Mouse (Mus musculus) CD8-positive naive resting alpha-beta T cell, adult 2 months (primary cell): ENCODE results near the gene Cuedc2.

Experiments
- DNase-seq, 2 experiments: peaks; one replicate each; pipeline ENCODE4 v3.0.0; 2022; ENCODE audit warnings: low read depth in 2 of 2, low spot score in 2 of 2

The Cuedc2 gene

GRCm38 (mm10) chr19:46308706-46309435, 29.6 kb downstream of the Cuedc2 start:
- peak; percentile 67 to 74 for DNase-seq

- DNase-seq: no peak
Observed at GRCm38 (mm10) chr19:46308303-46308702, 30.2 kb downstream of the Cuedc2 start.

GRCm38 (mm10) chr19:46307781-46308180, 30.7 kb downstream of the Cuedc2 start:
- no peak for DNase-seq

GRCm38 (mm10) chr19:46306751-46307289, 31.7 kb downstream of the Cuedc2 start:
- DNase-seq: no peak

DNA sequence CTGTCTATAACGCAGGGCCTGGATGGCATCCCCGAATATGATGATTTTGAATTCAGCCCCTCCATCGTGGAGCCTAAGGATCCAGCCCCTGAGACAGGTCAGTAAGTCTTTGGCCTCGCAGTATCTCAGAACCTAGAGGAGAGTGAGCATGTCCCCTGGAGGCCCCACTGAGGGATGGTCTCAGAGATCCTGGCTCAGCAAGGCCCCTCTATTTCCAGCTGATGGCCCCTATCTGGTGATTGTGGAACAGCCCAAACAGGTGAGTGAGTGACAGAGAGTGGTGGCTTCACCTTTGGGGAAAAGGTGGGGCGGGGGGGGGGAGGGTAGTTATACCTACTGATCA, 32.3 kb downstream of the Cuedc2 start:
- no peak for DNase-seq

- DNase-seq: peak; percentile 89 to 91
Observed at GRCm38 (mm10) chr19:46305432-46306267, 32.9 kb downstream of the Cuedc2 start.

GRCm38 (mm10) chr19:46304908-46305333, 33.6 kb downstream of the Cuedc2 start:
- no peak for DNase-seq

GRCm38 (mm10) chr19:46304216-46304841, 34.2 kb downstream of the Cuedc2 start, which contains the start of gene Nfkb2:
Gene Nfkb2, plus strand, starts transcription at chr19:46304320.
- peak; percentile 89 to 93 for DNase-seq

- no peak for DNase-seq
Observed at GRCm38 (mm10) chr19:46303251-46304215, 35.0 kb downstream of the Cuedc2 start.

DNA sequence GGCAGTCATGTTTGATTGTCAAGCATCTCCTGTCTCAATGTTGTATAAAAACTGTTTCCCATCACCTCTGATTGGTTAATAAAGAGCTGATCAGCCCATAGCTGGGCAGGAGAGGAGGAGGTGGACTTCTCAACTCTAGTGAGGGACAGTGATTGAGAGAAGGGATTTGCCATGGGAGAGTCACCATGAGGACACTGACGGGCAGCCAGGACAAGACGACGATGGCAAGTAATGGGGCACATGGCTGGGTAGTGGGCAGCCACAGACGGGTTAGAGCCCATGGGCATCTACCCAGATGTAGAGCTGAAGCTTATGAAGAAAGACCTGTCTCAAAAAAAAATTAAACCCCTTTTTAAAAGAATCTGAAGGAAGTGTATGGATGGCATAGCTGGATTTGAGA, 36.0 kb downstream of the Cuedc2 start:
- no peak for DNase-seq

DNA sequence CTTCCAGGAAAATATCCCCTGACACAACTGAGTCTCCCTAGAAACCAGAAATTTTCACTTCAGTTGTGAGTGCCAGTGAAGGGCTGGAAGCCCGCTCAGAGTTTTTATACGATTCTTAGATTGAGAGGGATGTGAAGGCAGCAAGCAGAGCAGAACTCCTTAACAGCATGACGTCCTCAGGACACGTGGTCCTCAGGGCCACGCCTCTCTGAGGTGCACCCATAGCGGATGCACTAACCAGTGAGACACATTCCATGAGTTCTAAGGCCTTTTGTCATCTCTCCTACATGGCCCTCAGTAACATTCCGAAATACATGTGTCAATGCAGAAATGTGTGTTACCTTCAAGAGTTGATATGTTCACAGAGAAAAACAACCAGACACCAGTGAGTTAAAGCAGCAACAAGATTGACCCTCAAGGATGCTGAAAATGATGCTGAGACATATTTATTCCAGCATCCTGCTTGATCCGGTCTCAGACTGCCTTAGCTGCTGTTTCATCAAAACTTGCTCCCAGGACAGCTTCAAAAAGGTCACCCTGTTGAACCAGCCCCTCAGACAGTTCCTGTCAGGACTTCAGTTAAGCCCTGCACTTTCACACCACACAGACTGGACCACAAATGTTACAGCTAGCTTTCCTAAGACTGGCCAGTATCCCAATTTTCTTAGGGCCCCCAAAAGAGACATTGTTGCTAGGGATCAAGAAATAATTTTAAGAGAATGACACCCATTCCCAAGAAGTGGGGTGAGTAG, 38.0 kb downstream of the Cuedc2 start:
- DNase-seq: no peak

DNA sequence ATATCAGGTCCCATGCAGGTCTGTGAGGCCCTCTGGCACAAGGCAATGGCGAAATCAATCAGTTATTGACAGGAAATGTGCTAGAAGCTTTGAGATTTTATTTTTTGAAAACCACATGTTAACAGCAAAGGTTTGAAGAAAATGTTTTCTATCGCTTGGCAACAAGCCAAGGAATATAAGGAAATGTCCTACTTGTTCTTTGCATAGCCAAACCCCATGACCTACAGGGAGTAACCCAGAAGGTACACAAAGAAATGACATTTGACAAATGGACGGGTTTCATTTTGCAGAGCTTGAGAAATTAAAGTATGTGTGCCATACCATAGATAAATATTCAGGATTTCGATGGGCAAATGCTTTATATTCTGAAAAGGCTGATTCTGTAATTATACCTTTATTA, 41.6 kb downstream of the Cuedc2 start:
- DNase-seq: no peak

- DNase-seq: no peak
Observed at GRCm38 (mm10) chr19:46290535-46291105, 47.9 kb downstream of the Cuedc2 start.

- DNase-seq: no peak
Observed at GRCm38 (mm10) chr19:46287566-46287965, 50.9 kb downstream of the Cuedc2 start.

- no peak for DNase-seq
Observed at GRCm38 (mm10) chr19:46286926-46287325, 51.6 kb downstream of the Cuedc2 start.

DNA sequence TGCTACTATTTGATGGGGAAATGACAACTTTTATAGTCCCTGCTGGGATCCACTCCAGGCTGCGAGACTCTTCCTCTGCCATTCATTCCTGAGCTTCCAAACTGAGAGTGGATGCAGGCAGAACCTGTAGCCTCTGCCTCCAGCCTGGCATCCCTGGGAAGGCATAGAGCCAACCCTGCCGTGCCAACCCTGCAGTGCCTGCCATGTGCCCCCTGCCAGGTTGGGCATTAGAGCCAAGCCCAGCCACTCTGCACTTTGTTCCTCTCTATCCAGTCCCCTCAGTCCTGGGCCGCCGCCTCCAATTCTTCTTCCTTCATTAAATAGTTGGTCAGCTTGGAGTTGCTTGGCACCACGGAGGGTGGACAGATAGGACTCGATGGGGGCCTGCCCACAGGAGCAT, 52.5 kb downstream of the Cuedc2 start:
- no peak for DNase-seq

GRCm38 (mm10) chr19:46285631-46286030, 52.9 kb downstream of the Cuedc2 start:
- DNase-seq: no peak

DNA sequence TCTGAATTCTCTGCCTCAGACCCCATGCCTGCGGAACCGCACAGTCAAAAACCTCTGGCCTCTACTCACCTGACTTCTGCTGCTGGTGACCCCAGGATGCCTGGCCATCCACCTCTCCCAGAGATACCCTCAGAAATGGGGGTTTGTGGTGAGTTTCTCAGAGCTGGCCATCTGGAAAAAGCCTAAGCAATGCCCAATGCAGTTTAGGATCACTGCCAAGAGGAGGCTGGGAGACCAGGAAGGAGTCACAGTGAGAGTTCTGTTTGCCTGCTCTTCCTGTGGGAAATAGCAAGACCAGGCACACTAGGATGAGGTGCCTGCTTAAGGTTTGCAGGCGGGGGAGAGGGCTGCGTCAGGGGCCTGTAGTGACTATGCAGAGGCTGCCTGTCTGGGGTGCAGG, 53.8 kb downstream of the Cuedc2 start:
- no peak for DNase-seq

- DNase-seq: no peak
Observed at GRCm38 (mm10) chr19:46282081-46282849, 56.2 kb downstream of the Cuedc2 start.
